Mouse (Mus musculus) C2C12 (cell line): Measurements from ENCODE around the gene Prrg4. TPM values are rescaled to one million over a fixed set of nuclear protein-coding genes. Genes with fewer than 3 reads are reported as not detected.
A peak's percentile ranks its signal among the peaks of the same experiment; 100 is the strongest.
"Not testable (repeated sequence)": the region's sequence is repeated elsewhere in the genome, so short reads cannot be mapped to it uniquely, and the experiment has no call there.

Source experiments
- H3K27me3 ChIP-seq: one replicate; pipeline ENCODE4 v1.6.1; 2011; ENCODE audit not compliant: control insufficient read depth, insufficient read depth, insufficient read length
- H3K36me3 ChIP-seq: one replicate; pipeline ENCODE4 v1.6.1; 2011; ENCODE audit not compliant: control insufficient read depth, insufficient read depth
- H3K4me3 ChIP-seq: one replicate; pipeline ENCODE4 v1.5.1; 2011; ENCODE audit warnings: mild to moderate bottlenecking, control low read depth; ENCODE audit not compliant: poor library complexity, insufficient read depth, severe bottlenecking
- H3K79me2 ChIP-seq: one replicate; pipeline ENCODE4 v1.6.1; 2011; ENCODE audit not compliant: control insufficient read depth, insufficient read depth
- H3K79me3 ChIP-seq: one replicate; pipeline ENCODE4 v1.6.1; 2011; ENCODE audit warnings: low read depth, control low read depth
- H3ac ChIP-seq: one replicate; pipeline ENCODE3; 2011; ENCODE audit warnings: low read depth; ENCODE audit not compliant: control insufficient read depth, insufficient read length
- CEBPB ChIP-seq: IDR thresholded peaks from one replicate; pipeline ENCODE4 v1.6.1; 2011; ENCODE audit warnings: low read depth, mild to moderate bottlenecking, control low read depth, moderate library complexity
- CTCF ChIP-seq: IDR thresholded peaks from one replicate; pipeline ENCODE4 v1.5.1; 2011; ENCODE audit not compliant: control insufficient read depth, insufficient read depth, insufficient read length
- FOSL1 ChIP-seq: IDR thresholded peaks from one replicate; pipeline ENCODE4 v1.8.0; 2011; ENCODE audit warnings: mild to moderate bottlenecking, low read length; ENCODE audit not compliant: poor library complexity, insufficient read depth, severe bottlenecking
- MAX ChIP-seq: IDR thresholded peaks from one replicate; pipeline ENCODE4 v1.6.1; 2011; ENCODE audit warnings: mild to moderate bottlenecking, control low read depth
- MYOD1 ChIP-seq: IDR thresholded peaks from one replicate; pipeline ENCODE4 v1.6.1; 2011; ENCODE audit warnings: low read depth; ENCODE audit not compliant: control insufficient read depth, insufficient read length
- MYOG ChIP-seq: IDR thresholded peaks from one replicate; pipeline ENCODE4 v1.6.1; 2011; ENCODE audit not compliant: control insufficient read depth, insufficient read length; ENCODE audit errors: extremely low read depth
- USF1 ChIP-seq: IDR thresholded peaks from one replicate; pipeline ENCODE4 v1.6.1; 2011; ENCODE audit warnings: low read depth, mild to moderate bottlenecking, control low read depth, moderate library complexity
- long read RNA-seq, 2 experiments: library from polyadenylated mRNA; unstranded; transcript quantifications; one replicate each; pipeline ENCODE4 v2.0.0; 2019 to 2020
- polyA plus RNA-seq: library from polyadenylated mRNA; unstranded; fragments of >200 nt; fragmentation: generic; extraction: Trizol; gene quantifications from one replicate; pipeline ENCODE4 v1.2.1, GENCODE M21; 2012; ENCODE audit warnings: missing spikeins

Gene Prrg4
- polyA plus RNA-seq = 4.6 TPM
- long read RNA-seq, experiment 1, transcript Prrg4-201 (6 exons, 2,872 nt) = major isoform, 6 of 8 reads
- long read RNA-seq, experiment 1, partial matches to known transcripts = 1 of 8 reads
- long read RNA-seq, experiment 1, other reads (novel, unspliced or antisense) = 1 of 8 reads
- long read RNA-seq, experiment 2, transcript Prrg4-201 (6 exons, 2,872 nt) = major isoform, 59 of 63 reads
- long read RNA-seq, experiment 2, partial matches to known transcripts = 3 of 63 reads
- long read RNA-seq, experiment 2, other reads (novel, unspliced or antisense) = 1 of 63 reads

GRCm38 (mm10) chr2:104849276-104849990 lies at the start of gene Prrg4:
Prrg4 (minus strand) TSS chr2:104849876.
- Histone ChIP-seq H3K36me3 (peaks cover 8% of the 10 kb centered on the region), H3K27me3 (no peaks in the 10 kb centered on the region), H3K79me3 (no peaks in the 10 kb centered on the region), H3K79me2 (peaks cover 28% of the 10 kb centered on the region), H3ac (peak within 1 kb of the TSS; percentile 69), H3K4me3 (peak within 1 kb of the TSS; percentile 43)
- TF ChIP-seq FOSL1 = no peak
- peak; percentile 54 for TF ChIP-seq CTCF

GRCm38 (mm10) chr2:104887882-104888566 lies 38.3 kb upstream of the Prrg4 start:
- Histone ChIP-seq H3ac (no peak overlapping the region), H3K79me3 (no peaks in the 10 kb centered on the region), H3K79me2 (no peaks in the 10 kb centered on the region), H3K4me3 (no peak overlapping the region), H3K36me3 (no peaks in the 10 kb centered on the region), H3K27me3 (no peaks in the 10 kb centered on the region)
- TF ChIP-seq CTCF = peak; percentile 64
- no peak for TF ChIP-seq MAX

- H3K4me3 ChIP-seq, H3K79me2 ChIP-seq, H3ac ChIP-seq, H3K36me3 ChIP-seq, H3K79me3 ChIP-seq, H3K27me3 ChIP-seq: not testable (repeated sequence)
Measured at GRCm38 (mm10) chr2:104887331-104887730, 37.7 kb upstream of the Prrg4 start.

GRCm38 (mm10) chr2:104886109-104886508 lies 36.4 kb upstream of the Prrg4 start:
- no peak for TF ChIP-seq USF1
- TF ChIP-seq MYOD1 = no peak
- H3K36me3 ChIP-seq = no peaks in the 10 kb centered on the region
- H3K27me3 ChIP-seq = no peaks in the 10 kb centered on the region
- H3K79me3 ChIP-seq = no peaks in the 10 kb centered on the region
- no peak overlapping the region for H3K4me3 ChIP-seq
- H3K79me2 ChIP-seq = no peaks in the 10 kb centered on the region
- no peak overlapping the region for H3ac ChIP-seq

- TF ChIP-seq MYOD1 (peak; percentile 94), USF1 (no peak)
- Histone ChIP-seq H3ac (no peak overlapping the region), H3K79me3 (no peaks in the 10 kb centered on the region), H3K79me2 (no peaks in the 10 kb centered on the region), H3K4me3 (no peak overlapping the region), H3K36me3 (no peaks in the 10 kb centered on the region), H3K27me3 (no peaks in the 10 kb centered on the region)
Measured at GRCm38 (mm10) chr2:104878794-104879193, 29.1 kb upstream of the Prrg4 start.

GRCm38 (mm10) chr2:104869101-104869500 lies 19.4 kb upstream of the Prrg4 start:
- H3K36me3 ChIP-seq = no peaks in the 10 kb centered on the region
- TF ChIP-seq MAX (no peak), CTCF (no peak), MYOD1 (no peak), MYOG (no peak), CEBPB (no peak), FOSL1 (no peak), USF1 (no peak)
- no peaks in the 10 kb centered on the region for H3K27me3 ChIP-seq
- H3K4me3 ChIP-seq = no peak overlapping the region
- H3ac ChIP-seq = no peak overlapping the region
- no peaks in the 10 kb centered on the region for H3K79me3 ChIP-seq
- no peaks in the 10 kb centered on the region for H3K79me2 ChIP-seq
